Mouse (Mus musculus) ES-CJ7 (cell line): ENCODE measurements at regions not wholly inside any gene's neighbourhood (a gene's known extent, or its start where the extent isn't known, plus 50 kb on each side); places are given as distances from the start of the nearest gene placed in this dataset.

Source experiments
- DNase-seq: peaks from one replicate; pipeline ENCODE4 v3.0.0; 2011; ENCODE audit warnings: low read depth, low spot score

GRCm38 (mm10) chr16:93078909-93079308 is 253.0 kb upstream of the Runx1 start:
- DNase-seq, result no peak

GRCm38 (mm10) chr16:93075488-93075887 is 249.5 kb upstream of the Runx1 start:
- no peak for DNase-seq

GRCm38 (mm10) chr16:93072156-93072555 is 246.2 kb upstream of the Runx1 start:
- DNase-seq, result no peak

GRCm38 (mm10) chr16:93071726-93072125 is 245.8 kb upstream of the Runx1 start:
- no peak for DNase-seq

- no peak for DNase-seq
Observed at GRCm38 (mm10) chr16:93066821-93067220, 240.9 kb upstream of the Runx1 start.

GRCm38 (mm10) chr16:93061475-93062179 is 235.7 kb upstream of the Runx1 start:
- DNase-seq, result no peak

- no peak for DNase-seq
Observed at GRCm38 (mm10) chr16:93056295-93056694, 230.3 kb upstream of the Runx1 start.

GRCm38 (mm10) chr16:93055545-93055944 is 229.6 kb upstream of the Runx1 start:
- no peak for DNase-seq

- no peak for DNase-seq
Observed at GRCm38 (mm10) chr16:93051233-93051632, 225.3 kb upstream of the Runx1 start.

GRCm38 (mm10) chr16:93048418-93048932 is 222.5 kb upstream of the Runx1 start:
- DNase-seq, result no peak

GRCm38 (mm10) chr16:93047594-93047993 is 221.6 kb upstream of the Runx1 start:
- peak; percentile 92 for DNase-seq

GRCm38 (mm10) chr16:93046221-93046620 is 220.3 kb upstream of the Runx1 start:
- no peak for DNase-seq

- DNase-seq, result no peak
Observed at GRCm38 (mm10) chr16:93043355-93043754, 217.4 kb upstream of the Runx1 start.

- no peak for DNase-seq
Observed at GRCm38 (mm10) chr16:93042941-93043340, 217.0 kb upstream of the Runx1 start.

- DNase-seq, result no peak
Observed at GRCm38 (mm10) chr16:93042491-93042890, 216.5 kb upstream of the Runx1 start.

- no peak for DNase-seq
Observed at GRCm38 (mm10) chr16:93041887-93042286, 215.9 kb upstream of the Runx1 start.

GRCm38 (mm10) chr16:93041399-93041798 is 215.4 kb upstream of the Runx1 start:
- DNase-seq, result no peak

GRCm38 (mm10) chr16:93035626-93036025 is 209.7 kb upstream of the Runx1 start:
- no peak for DNase-seq

GRCm38 (mm10) chr16:93033943-93034342 is 208.0 kb upstream of the Runx1 start:
- no peak for DNase-seq

- no peak for DNase-seq
Observed at GRCm38 (mm10) chr16:93031624-93032023, 205.7 kb upstream of the Runx1 start.

GRCm38 (mm10) chr16:93028640-93029039 is 202.7 kb upstream of the Runx1 start:
- DNase-seq, result no peak

GRCm38 (mm10) chr16:93028016-93028415 is 202.1 kb upstream of the Runx1 start:
- no peak for DNase-seq

- no peak for DNase-seq
Observed at GRCm38 (mm10) chr16:93026094-93026648, 200.2 kb upstream of the Runx1 start.
